Mouse (Mus musculus) T-helper 2 cell (primary cell): ENCODE measurements around the gene Praf2.
"Not testable (repeated sequence)": the region's sequence is repeated elsewhere in the genome, so short reads cannot be mapped to it uniquely, and the experiment has no call there.

Experiments used
- in situ Hi-C: fragments of 300-600 bp; cut with MboI, MseI; formaldehyde crosslinking; loops from one replicate; pipeline ENCODE4 v1.15.1; 2025; ENCODE audit warnings: high pct_unique_total_duplicates

The Praf2 gene

GRCm38 (mm10) chrX:7739336-7740081 lies 11.3 kb downstream of the Praf2 start:
- in situ Hi-C loops = no loop called here

- in situ Hi-C loops = no loop called here
Measured at GRCm38 (mm10) chrX:7740082-7740819, 12.0 kb downstream of the Praf2 start.

- in situ Hi-C loops = no loop called here
Measured at GRCm38 (mm10) chrX:7741103-7741502, 12.9 kb downstream of the Praf2 start.

GRCm38 (mm10) chrX:7743470-7743869 lies 15.2 kb downstream of the Praf2 start:
- in situ Hi-C loops = no loop called here

GRCm38 (mm10) chrX:7744940-7745339 lies 16.7 kb downstream of the Praf2 start:
- in situ Hi-C loops = no loop called here

- in situ Hi-C loops = no loop called here
Measured at GRCm38 (mm10) chrX:7745429-7745828, 17.2 kb downstream of the Praf2 start.

- in situ Hi-C loops = no loop called here
Measured at GRCm38 (mm10) chrX:7750432-7751116, 22.3 kb downstream of the Praf2 start, which contains the start of gene Ccdc120. Gene Ccdc120 (minus strand): TSS chrX:7750905.

- in situ Hi-C loops = not testable (repeated sequence)
Measured at GRCm38 (mm10) chrX:7753627-7754026, 25.4 kb downstream of the Praf2 start.

- in situ Hi-C loops = no loop called here
Measured at GRCm38 (mm10) chrX:7762137-7762920, 34.1 kb downstream of the Praf2 start, which contains the start of gene Tfe3. Gene Tfe3 (plus strand): TSS chrX:7762560.

- in situ Hi-C loops = no loop called here
Measured at GRCm38 (mm10) chrX:7762921-7763197, 34.6 kb downstream of the Praf2 start.

- in situ Hi-C loops = no loop called here
Measured at GRCm38 (mm10) chrX:7763631-7764393, 35.6 kb downstream of the Praf2 start.

- in situ Hi-C loops = no loop called here
Measured at GRCm38 (mm10) chrX:7764657-7765280, 36.5 kb downstream of the Praf2 start.

- in situ Hi-C loops = no loop called here
Measured at GRCm38 (mm10) chrX:7765281-7765670, 37.0 kb downstream of the Praf2 start.

GRCm38 (mm10) chrX:7765764-7766163 lies 37.5 kb downstream of the Praf2 start:
- in situ Hi-C loops = no loop called here

GRCm38 (mm10) chrX:7769302-7770017 lies 41.2 kb downstream of the Praf2 start:
- in situ Hi-C loops = no loop called here

GRCm38 (mm10) chrX:7772766-7773165 lies 44.5 kb downstream of the Praf2 start:
- in situ Hi-C loops = no loop called here

GRCm38 (mm10) chrX:7775501-7776205 lies 47.4 kb downstream of the Praf2 start:
- in situ Hi-C loops = no loop called here

- in situ Hi-C loops = no loop called here
Measured at GRCm38 (mm10) chrX:7776329-7777082, 48.3 kb downstream of the Praf2 start.
